Mouse (Mus musculus): ENCODE measurements around the gene Hsf5. TPM values are rescaled to one million over a fixed set of nuclear protein-coding genes. Genes with fewer than 3 reads are reported as not detected.

Gene Hsf5
- total and polyA plus RNA-seq, 3 experiments: 0.05 to 0.45 TPM; not detected in 1

DNA sequence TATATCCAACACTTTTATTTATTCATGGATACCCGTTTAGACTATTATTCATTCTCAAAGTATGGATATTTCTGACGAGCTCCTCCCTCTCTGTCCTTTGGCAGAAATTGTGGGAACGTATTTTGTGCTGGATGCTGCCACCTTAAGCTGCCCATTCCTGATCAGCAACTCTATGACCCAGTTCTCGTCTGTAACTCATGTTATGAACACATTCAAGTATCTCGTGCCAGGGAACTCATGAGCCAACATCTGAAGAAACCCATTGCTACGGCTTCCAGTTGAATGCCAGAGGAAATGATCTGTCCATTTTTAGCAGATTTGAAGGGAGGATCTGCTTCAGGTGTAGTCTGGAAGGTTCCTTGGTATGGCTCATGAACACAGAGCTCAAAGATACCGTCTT is 3.0 kb upstream of the Hsf5 start:
- no peak for TF ChIP-seq CTCF (IDR thresholded peaks at IDR 0.05; ENCODE audit: low read depth, low read length)
- TF ChIP-seq TAL1 (conservative IDR thresholded peaks at IDR 0.05; ENCODE audit: low read depth, low read length): no peak
- no peak for TF ChIP-seq POLR2AphosphoS5 (IDR thresholded peaks at IDR 0.05; ENCODE audit: insufficient replicate concordance, low read depth, low read length)
- no peak for TF ChIP-seq GATA1 (IDR thresholded peaks at IDR 0.05; ENCODE audit: borderline replicate concordance, low read length)
- no peak for TF ChIP-seq GATA2 (IDR thresholded peaks at IDR 0.05; ENCODE audit: borderline replicate concordance, low read depth, low read length)

DNA sequence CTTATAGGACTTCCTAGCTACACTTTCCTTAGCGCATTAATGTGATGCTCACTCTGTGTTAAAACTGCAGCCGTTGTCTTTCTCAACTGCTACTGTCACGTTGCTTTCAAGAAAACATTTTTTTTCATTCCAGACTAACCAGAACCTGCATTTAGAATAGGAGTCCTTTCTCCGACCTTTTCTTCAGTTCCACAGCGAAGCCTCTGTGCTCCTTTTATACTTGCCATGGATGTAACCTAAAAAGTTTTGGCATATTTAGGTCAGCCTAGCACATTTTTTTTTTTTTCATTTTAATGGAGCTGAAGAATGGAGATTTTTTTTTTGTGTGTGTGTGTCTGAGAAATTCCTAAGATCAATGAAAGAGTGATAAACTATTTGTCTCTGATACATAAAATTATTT is 1.4 kb upstream of the Hsf5 start:
- ATAC-seq (ENCODE audit: extremely low read depth, insufficient number of reproducible peaks, low FRiP score, poor library complexity, severe bottlenecking): no peak
- TF ChIP-seq POLR2AphosphoS5 (IDR thresholded peaks at IDR 0.05; ENCODE audit: insufficient replicate concordance, low read depth, low read length) (no peak), TAL1 (conservative IDR thresholded peaks at IDR 0.05; ENCODE audit: low read depth, low read length) (no peak), CTCF (IDR thresholded peaks at IDR 0.05; ENCODE audit: low read depth, low read length) (no peak), GATA1 (IDR thresholded peaks at IDR 0.05; ENCODE audit: borderline replicate concordance, low read length) (no peak), GATA2 (IDR thresholded peaks at IDR 0.05; ENCODE audit: borderline replicate concordance, low read depth, low read length) (no peak)
- H3K4me1 ChIP-seq (ENCODE audit: insufficient read depth, low read depth, low read length): peaks cover 3% of the 10 kb centered on the region
- H3K27me3 ChIP-seq (ENCODE audit: insufficient read depth, low read length): no peaks in the 10 kb centered on the region
- no peak overlapping the region for H3K4me3 ChIP-seq (ENCODE audit: low read depth, low read length)
- DNase-seq (ENCODE audit: low spot score): no peak
- H3K9me3 ChIP-seq (replicated peaks): peaks cover 6% of the 10 kb centered on the region
- peaks cover 75% of the 10 kb centered on the region for H3K36me3 ChIP-seq (replicated peaks)

More for the DNA sequence above, 3.0 kb upstream of the Hsf5 start:
- Histone ChIP-seq H3K27me3 (ENCODE audit: insufficient read depth, low read length) (no peaks in the 10 kb centered on the region), H3K36me3 (replicated peaks) (peaks cover 86% of the 10 kb centered on the region), H3K4me3 (ENCODE audit: low read depth, low read length) (no peak overlapping the region), H3K9me3 (replicated peaks) (peaks cover 6% of the 10 kb centered on the region), H3K4me1 (ENCODE audit: insufficient read depth, low read depth, low read length) (peaks cover 3% of the 10 kb centered on the region)
- no peak for DNase-seq (ENCODE audit: low spot score)
- ATAC-seq (ENCODE audit: extremely low read depth, insufficient number of reproducible peaks, low FRiP score, poor library complexity, severe bottlenecking): no peak

DNA sequence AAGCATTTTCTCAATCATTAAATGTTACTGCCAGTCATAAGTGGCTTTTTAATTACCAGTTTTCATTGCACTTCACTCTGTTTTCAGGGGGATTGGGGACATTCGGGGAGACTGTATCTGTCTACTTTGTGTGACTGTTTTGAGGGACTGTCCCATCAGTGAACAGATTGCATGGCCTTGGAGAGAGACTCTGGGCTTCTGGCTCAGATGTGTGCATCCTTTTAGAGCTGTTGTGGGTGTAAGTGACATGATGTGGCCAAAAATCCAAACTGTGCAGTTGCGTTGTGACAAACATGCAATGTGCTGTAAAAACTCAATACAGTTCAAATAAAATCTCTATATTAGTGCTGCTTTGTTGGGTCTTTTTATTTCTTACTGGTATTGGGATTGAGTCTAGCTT is 1.0 kb upstream of the Hsf5 start:
- peaks cover 6% of the 10 kb centered on the region for H3K9me3 ChIP-seq (replicated peaks)
- no peaks in the 10 kb centered on the region for H3K27me3 ChIP-seq (ENCODE audit: insufficient read depth, low read length)
- H3K4me1 ChIP-seq (ENCODE audit: insufficient read depth, low read depth, low read length): peaks cover 5% of the 10 kb centered on the region
- DNase-seq (ENCODE audit: low spot score) (no peak), ATAC-seq (ENCODE audit: extremely low read depth, insufficient number of reproducible peaks, low FRiP score, poor library complexity, severe bottlenecking) (no peak)
- no peak for TF ChIP-seq TAL1 (conservative IDR thresholded peaks at IDR 0.05; ENCODE audit: low read depth, low read length)
- no peak for TF ChIP-seq POLR2AphosphoS5 (IDR thresholded peaks at IDR 0.05; ENCODE audit: insufficient replicate concordance, low read depth, low read length)
- TF ChIP-seq GATA2 (IDR thresholded peaks at IDR 0.05; ENCODE audit: borderline replicate concordance, low read depth, low read length): no peak
- TF ChIP-seq CTCF (IDR thresholded peaks at IDR 0.05; ENCODE audit: low read depth, low read length): no peak
- TF ChIP-seq GATA1 (IDR thresholded peaks at IDR 0.05; ENCODE audit: borderline replicate concordance, low read length): no peak
- H3K4me3 ChIP-seq (ENCODE audit: low read depth, low read length): no peak overlapping the region
- H3K36me3 ChIP-seq (replicated peaks): peaks cover 71% of the 10 kb centered on the region

- ATAC-seq (ENCODE audit: extremely low read depth, insufficient number of reproducible peaks, low FRiP score, poor library complexity, severe bottlenecking): no peak
- Histone ChIP-seq H3K4me1 (ENCODE audit: insufficient read depth, low read depth, low read length) (peaks cover 5% of the 10 kb centered on the region), H3K9me3 (replicated peaks) (peaks cover 6% of the 10 kb centered on the region), H3K36me3 (replicated peaks) (peaks cover 55% of the 10 kb centered on the region), H3K4me3 (ENCODE audit: low read depth, low read length) (no peak overlapping the region), H3K27me3 (ENCODE audit: insufficient read depth, low read length) (no peaks in the 10 kb centered on the region)
- TF ChIP-seq GATA2 (IDR thresholded peaks at IDR 0.05; ENCODE audit: borderline replicate concordance, low read depth, low read length) (no peak), POLR2AphosphoS5 (IDR thresholded peaks at IDR 0.05; ENCODE audit: insufficient replicate concordance, low read depth, low read length) (no peak), CTCF (IDR thresholded peaks at IDR 0.05; ENCODE audit: low read depth, low read length) (no peak), GATA1 (IDR thresholded peaks at IDR 0.05; ENCODE audit: borderline replicate concordance, low read length) (no peak), TAL1 (conservative IDR thresholded peaks at IDR 0.05; ENCODE audit: low read depth, low read length) (no peak)
- no peak for DNase-seq (ENCODE audit: low spot score)
Measured at GRCm38 (mm10) chr11:87617606-87618005, 642 bp downstream of the Hsf5 start.

- ATAC-seq (ENCODE audit: extremely low read depth, insufficient number of reproducible peaks, low FRiP score, poor library complexity, severe bottlenecking) (no peak), DNase-seq (ENCODE audit: low spot score) (no peak)
- H3K9me3 ChIP-seq (replicated peaks): no peaks in the 10 kb centered on the region
- TF ChIP-seq CTCF (IDR thresholded peaks at IDR 0.05; ENCODE audit: low read depth, low read length) (no peak), GATA2 (IDR thresholded peaks at IDR 0.05; ENCODE audit: borderline replicate concordance, low read depth, low read length) (no peak), TAL1 (conservative IDR thresholded peaks at IDR 0.05; ENCODE audit: low read depth, low read length) (no peak), GATA1 (IDR thresholded peaks at IDR 0.05; ENCODE audit: borderline replicate concordance, low read length) (no peak), POLR2AphosphoS5 (IDR thresholded peaks at IDR 0.05; ENCODE audit: insufficient replicate concordance, low read depth, low read length) (no peak)
- no peaks in the 10 kb centered on the region for H3K27me3 ChIP-seq (ENCODE audit: insufficient read depth, low read length)
- H3K4me3 ChIP-seq (ENCODE audit: low read depth, low read length): no peak overlapping the region
- peaks cover 13% of the 10 kb centered on the region for H3K36me3 ChIP-seq (replicated peaks)
- H3K4me1 ChIP-seq (ENCODE audit: insufficient read depth, low read depth, low read length): peaks cover 2% of the 10 kb centered on the region; the same call in 1 of the 2 replicates
Measured at GRCm38 (mm10) chr11:87623160-87623559, 6.2 kb downstream of the Hsf5 start.

DNA sequence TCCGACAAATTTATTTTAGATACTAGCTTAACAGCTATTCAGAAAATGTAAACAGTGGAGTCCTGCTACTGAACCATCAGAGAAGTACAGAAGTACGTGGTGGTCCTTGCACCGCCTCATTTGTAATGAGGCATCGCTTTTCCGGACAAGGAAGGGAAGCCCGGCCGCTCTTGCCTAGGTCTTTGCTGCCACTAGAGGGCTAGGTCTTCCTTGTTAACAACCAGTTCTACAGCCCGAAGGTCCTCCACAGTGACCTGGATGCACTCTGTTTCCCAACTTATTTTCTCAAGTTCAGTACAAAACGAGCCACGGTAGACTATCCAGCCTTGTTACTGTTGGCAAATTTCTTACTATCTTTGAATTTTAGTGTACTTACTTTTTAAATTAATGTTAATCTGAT is 12.9 kb downstream of the Hsf5 start:
- DNase-seq (ENCODE audit: low spot score) (no peak), ATAC-seq (ENCODE audit: extremely low read depth, insufficient number of reproducible peaks, low FRiP score, poor library complexity, severe bottlenecking) (no peak)
- no peaks in the 10 kb centered on the region for H3K36me3 ChIP-seq (replicated peaks)
- H3K4me1 ChIP-seq (ENCODE audit: insufficient read depth, low read depth, low read length): no peaks in the 10 kb centered on the region; the same call in 1 of the 2 replicates
- TF ChIP-seq POLR2AphosphoS5 (IDR thresholded peaks at IDR 0.05; ENCODE audit: insufficient replicate concordance, low read depth, low read length) (no peak), CTCF (IDR thresholded peaks at IDR 0.05; ENCODE audit: low read depth, low read length) (0 out of 2 replicates have a peak, but pooled peaks have one; percentile 9), TAL1 (conservative IDR thresholded peaks at IDR 0.05; ENCODE audit: low read depth, low read length) (no peak), GATA2 (IDR thresholded peaks at IDR 0.05; ENCODE audit: borderline replicate concordance, low read depth, low read length) (no peak)
- no peak overlapping the region for H3K4me3 ChIP-seq (ENCODE audit: low read depth, low read length)
- no peaks in the 10 kb centered on the region for H3K9me3 ChIP-seq (replicated peaks)
- H3K27me3 ChIP-seq (ENCODE audit: insufficient read depth, low read length): no peaks in the 10 kb centered on the region
